Comparison of ENCODE assay signal across 8 mouse cellular contexts in genomic region chr2:118662902-118663803, GRCm38 (mm10). TPM values are rescaled to one million over a fixed set of nuclear protein-coding genes. Genes with fewer than 3 reads are reported as not detected.
DNase-seq lines count a peak whose midpoint lies in the region; ATAC-seq and TF ChIP-seq lines count a peak whose summit lies in the region.

Pak6 (plus strand) TSS chr2:118663303.

- H3K36me3 ChIP-seq in heart, embryonic 16.5 days (ENCODE audit: control insufficient read depth, insufficient read depth) = no peaks in the 10 kb centered on the region
- no peaks in the 10 kb centered on the region for H3K36me3 ChIP-seq in midbrain, embryonic 13.5 days
- H3K36me3 ChIP-seq in thymus, adult 2 months (ENCODE audit: control insufficient read depth, insufficient read depth, low read length) = no peaks in the 10 kb centered on the region

- no peak for TF ChIP-seq CTCF in thymus, adult 2 months (IDR thresholded peaks at IDR 0.05; ENCODE audit: borderline replicate concordance, control insufficient read depth, extremely low read depth, insufficient read depth, low read length, poor library complexity)

- peak within 1 kb of the TSS; percentile 62 for H3K4me3 ChIP-seq in heart, embryonic 16.5 days (ENCODE audit: low read length)
- H3K4me3 ChIP-seq in midbrain, embryonic 13.5 days (replicated peaks) = peak within 1 kb of the TSS; percentile 56
- peak within 1 kb of the TSS; percentile 51 for H3K4me3 ChIP-seq in thymus, adult 2 months (ENCODE audit: control insufficient read depth, insufficient read depth, low read length)

- WGBS in heart, embryonic 16.5 days = 3% methylated on average over 37 of the region's 37 CpGs
- WGBS in midbrain, embryonic 13.5 days = 2% methylated on average over 37 of the region's 37 CpGs
- WGBS in thymus, adult 2 months = 4% methylated on average over 37 of the region's 37 CpGs

- peaks cover 64% of the 10 kb centered on the region for H3K4me1 ChIP-seq in heart, embryonic 16.5 days (ENCODE audit: control insufficient read depth, insufficient read depth, low read length)
- H3K4me1 ChIP-seq in midbrain, embryonic 13.5 days (replicated peaks) = peaks cover 56% of the 10 kb centered on the region
- peaks cover 51% of the 10 kb centered on the region for H3K4me1 ChIP-seq in thymus, adult 2 months (replicated peaks; ENCODE audit: control insufficient read depth, insufficient read depth, low read length)

- no peaks in the 10 kb centered on the region; the same call in 1 of the 2 replicates for H3K27me3 ChIP-seq in heart, embryonic 16.5 days (ENCODE audit: control insufficient read depth, insufficient read depth, low read length)
- peaks cover 16% of the 10 kb centered on the region; the same call in 1 of the 2 replicates for H3K27me3 ChIP-seq in midbrain, embryonic 13.5 days
- H3K27me3 ChIP-seq in thymus, adult 2 months (ENCODE audit: control insufficient read depth, insufficient read depth, low read length) = no peaks in the 10 kb centered on the region

- ATAC-seq in CD4-positive, CD25-positive, alpha-beta regulatory T cell, adult 4 months = peak; percentile 9
- peak; percentile 18 for ATAC-seq in heart, embryonic 16.5 days (replicated peaks; ENCODE audit: extremely low read depth, insufficient read depth, low FRiP score)
- peak; percentile 63 for ATAC-seq in midbrain, embryonic 13.5 days

- TF ChIP-seq POLR2A in thymus, adult 2 months (IDR thresholded peaks at IDR 0.05; ENCODE audit: control insufficient read depth, extremely low read depth, insufficient read depth, low read length, poor library complexity) = no peak

- peak within 1 kb of the TSS; percentile 75 for H3K4me2 ChIP-seq in heart, embryonic 16.5 days (ENCODE audit: low read depth, low read length)
- H3K4me2 ChIP-seq in midbrain, embryonic 13.5 days (replicated peaks) = peak within 1 kb of the TSS; percentile 83

- no peaks in the 10 kb centered on the region for H3K9me3 ChIP-seq in heart, embryonic 16.5 days (replicated peaks; ENCODE audit: control insufficient read depth, low read length)
- no peaks in the 10 kb centered on the region for H3K9me3 ChIP-seq in midbrain, embryonic 13.5 days

- H3K27ac ChIP-seq in heart, embryonic 16.5 days (ENCODE audit: low read length) = peak within 1 kb of the TSS; percentile 81
- H3K27ac ChIP-seq in midbrain, embryonic 13.5 days = peak within 1 kb of the TSS; percentile 64
- peak within 1 kb of the TSS; percentile 14; the same call in 1 of the 2 replicates for H3K27ac ChIP-seq in thymus, adult 2 months (ENCODE audit: control insufficient read depth, insufficient read depth, low read length)

- peak; percentile 10 for DNase-seq in cerebellum, adult 8-10 months
- no peak for DNase-seq in cerebellum, adult 11-12 months
- DNase-seq in cerebellum, postnatal 14 days = peak; percentile 34 to 35
- peak; percentile 63 to 64 for DNase-seq in layer of hippocampus, postnatal 36 days
- peak; percentile 82 for DNase-seq in thymus, adult 2 months

- H3K9ac ChIP-seq in heart, embryonic 16.5 days (ENCODE audit: low read length) = peak within 1 kb of the TSS; percentile 76
- H3K9ac ChIP-seq in midbrain, embryonic 13.5 days (replicated peaks) = peak within 1 kb of the TSS; percentile 81

RNA-seq across cellular contexts. Expression of gene Pak6, which starts in this region (rescaled TPM):
- polyA plus RNA-seq in CD4-positive, CD25-positive, alpha-beta regulatory T cell, adult 4 months (2017; shearing (Covaris generic)) = 1 to 10 TPM in 1 of 2 experiments, under 1 TPM in 1; 0.13 to 1.3 TPM
- polyA plus RNA-seq in heart, embryonic 16.5 days (2015; fragmentation: Nextera tagmentation; extraction: Ambion mirVana) = 9.8 and 11.1 TPM in 2 replicates
- 10 to 100 TPM; 50.0 to 55.4 TPM for total RNA-seq in layer of hippocampus, postnatal 36 days (2021)
- 20.1 and 21.1 TPM in 2 replicates for polyA plus RNA-seq in midbrain, embryonic 13.5 days (2015; fragmentation: Nextera tagmentation; extraction: Ambion mirVana)
- 4.3 and 4.7 TPM in 2 replicates for polyA plus RNA-seq in thymus, adult 2 months (2012; rRNA removed)

Comparison
In these comparisons a context has a peak if more than half of its experiments do, and no peak if none do; other contexts are left out.
1. ATAC-seq: peak in every context shown above with its lines; median percentile 63 in midbrain, embryonic 13.5 days; 18 in heart, embryonic 16.5 days; 9 in CD4-positive, CD25-positive, alpha-beta regulatory T cell, adult 4 months.
2. H3K27ac ChIP-seq: peak in every context shown above with its lines; median percentile 81 in heart, embryonic 16.5 days; 64 in midbrain, embryonic 13.5 days; 14 in thymus, adult 2 months.